Mouse (Mus musculus) ES-Bruce4 (cell line): ENCODE results near the gene Mob4. TPM values are rescaled to one million over a fixed set of nuclear protein-coding genes. Genes with fewer than 3 reads are reported as not detected.
"Not testable (repeated sequence)": the region's sequence is repeated elsewhere in the genome, so short reads cannot be mapped to it uniquely, and the experiment has no call there.

Experiments used
- H3K27ac ChIP-seq: 2 replicates; pipeline ENCODE4 v1.5.1; 2012; ENCODE audit warnings: low read length, inconsistent platforms; ENCODE audit not compliant: insufficient read depth
- H3K27me3 ChIP-seq: 2 replicates; pipeline ENCODE4 v1.6.1; 2012; ENCODE audit warnings: mild to moderate bottlenecking, low read length, inconsistent platforms; ENCODE audit not compliant: control insufficient read depth, poor library complexity, insufficient read depth, severe bottlenecking
- H3K36me3 ChIP-seq: 2 replicates; pipeline ENCODE4 v1.6.1; 2012; ENCODE audit warnings: inconsistent platforms, mild to moderate bottlenecking, low read length, moderate library complexity; ENCODE audit not compliant: control insufficient read depth, poor library complexity, insufficient read depth, severe bottlenecking
- H3K4me1 ChIP-seq: one replicate; pipeline ENCODE4 v1.8.1; 2011; ENCODE audit warnings: low read length; ENCODE audit not compliant: control insufficient read depth, insufficient read depth
- H3K4me3 ChIP-seq: 2 replicates; pipeline ENCODE4 v1.5.1; 2011; ENCODE audit warnings: low read depth, mild to moderate bottlenecking, low read length
- H3K9ac ChIP-seq: 2 replicates; pipeline ENCODE4 v1.6.1; 2012; ENCODE audit warnings: low read depth, mild to moderate bottlenecking, inconsistent platforms; ENCODE audit not compliant: poor library complexity, severe bottlenecking
- H3K9me3 ChIP-seq: replicated peaks from 2 replicates; pipeline ENCODE4 v1.6.1; 2012; ENCODE audit warnings: mild to moderate bottlenecking, low read length, inconsistent platforms; ENCODE audit not compliant: control insufficient read depth, poor library complexity, insufficient read depth, severe bottlenecking
- CTCF ChIP-seq: IDR thresholded peaks from one replicate; pipeline ENCODE4 v1.8.1; 2011; ENCODE audit warnings: low read depth, low read length
- EP300 ChIP-seq: IDR thresholded peaks from 2 replicates; pipeline ENCODE4 v1.6.1; 2011; ENCODE audit warnings: low read depth, low read length; ENCODE audit not compliant: insufficient read depth
- POLR2A ChIP-seq: IDR thresholded peaks from one replicate; pipeline ENCODE4 v1.8.1; 2011; ENCODE audit warnings: low read length; ENCODE audit not compliant: insufficient read depth
- polyA plus RNA-seq: library from polyadenylated mRNA; stranded (reverse); fragments of >200 nt; gene quantifications from 2 replicates; pipeline ENCODE4 v1.2.4, GENCODE M21; 2011; ENCODE audit warnings: low read depth; ENCODE audit not compliant: missing spikeins, insufficient read depth, insufficient read length

The Mob4 gene
- polyA plus RNA-seq, 1 experiment: 83.5 TPM

DNA sequence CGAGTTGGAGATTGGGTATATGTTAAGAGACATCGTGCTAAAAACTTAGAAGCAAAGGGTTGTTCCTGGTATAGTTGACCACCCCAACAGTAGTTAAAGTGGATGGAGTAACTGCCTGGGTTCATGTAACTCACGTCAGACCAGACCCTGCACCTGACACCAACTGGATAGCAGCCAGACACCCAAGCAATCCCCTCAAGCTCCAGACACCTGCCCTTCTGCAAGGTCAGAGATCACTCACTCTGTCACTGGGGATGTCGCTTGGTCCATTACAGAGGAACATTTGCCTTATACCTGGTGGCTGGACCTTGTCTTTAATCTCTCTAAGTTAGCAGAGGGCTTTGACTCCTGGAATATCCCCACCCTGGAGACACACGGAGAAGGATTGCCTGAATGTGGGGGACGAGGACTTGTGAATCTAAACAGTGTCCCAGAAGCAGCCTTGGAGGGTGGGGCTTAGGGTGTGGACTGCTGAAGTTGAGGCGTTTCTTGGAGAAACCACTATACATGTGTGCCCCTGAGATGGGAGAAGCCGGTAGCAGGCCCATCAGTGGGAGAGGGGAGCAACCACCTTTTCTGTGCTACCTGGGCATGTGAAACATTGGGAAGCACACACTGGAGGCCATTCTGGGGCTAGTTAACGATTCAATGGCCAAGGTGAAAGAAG is 24.0 kb upstream of the Mob4 start:
- no peaks in the 10 kb centered on the region for H3K9me3 ChIP-seq
- H3K36me3 ChIP-seq: no peaks in the 10 kb centered on the region
- H3K27ac ChIP-seq: peak overlapping the region; percentile 82
- no peak overlapping the region for H3K9ac ChIP-seq
- H3K4me3 ChIP-seq: no peak overlapping the region
- H3K4me1 ChIP-seq: peaks cover 5% of the 10 kb centered on the region
- H3K27me3 ChIP-seq: no peaks in the 10 kb centered on the region
- TF ChIP-seq CTCF: no peak
- TF ChIP-seq EP300: peak; percentile 84

DNA sequence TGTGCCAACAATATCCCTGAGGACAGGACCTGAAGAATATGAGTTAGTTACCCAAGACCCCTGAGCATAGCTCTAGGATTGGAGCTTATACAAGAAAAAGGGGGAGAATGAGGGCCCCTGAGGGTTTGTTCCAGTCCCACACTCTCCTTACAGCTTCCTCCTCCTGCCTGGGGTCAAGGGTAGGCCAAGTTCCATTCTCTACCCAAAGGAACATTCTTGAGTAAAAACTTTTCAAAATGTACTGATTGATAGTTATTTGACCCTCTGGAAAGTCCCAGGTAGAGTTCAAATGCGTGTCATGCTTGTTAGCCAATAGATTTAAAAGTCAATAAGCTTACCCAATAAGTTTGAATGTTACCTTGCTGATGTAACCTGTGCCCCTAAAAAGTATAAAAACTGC is 23.4 kb upstream of the Mob4 start:
- Histone ChIP-seq H3K4me1 (peaks cover 5% of the 10 kb centered on the region), H3K36me3 (no peaks in the 10 kb centered on the region), H3K9me3 (no peaks in the 10 kb centered on the region), H3K27ac (peak overlapping the region; percentile 82), H3K9ac (peak overlapping the region; percentile 38; the same call in 1 of the 2 replicates), H3K4me3 (no peak overlapping the region), H3K27me3 (no peaks in the 10 kb centered on the region)
- TF ChIP-seq EP300 (0 out of 2 replicates have a peak, but pooled peaks have one; percentile 27), CTCF (no peak), POLR2A (no peak)

DNA sequence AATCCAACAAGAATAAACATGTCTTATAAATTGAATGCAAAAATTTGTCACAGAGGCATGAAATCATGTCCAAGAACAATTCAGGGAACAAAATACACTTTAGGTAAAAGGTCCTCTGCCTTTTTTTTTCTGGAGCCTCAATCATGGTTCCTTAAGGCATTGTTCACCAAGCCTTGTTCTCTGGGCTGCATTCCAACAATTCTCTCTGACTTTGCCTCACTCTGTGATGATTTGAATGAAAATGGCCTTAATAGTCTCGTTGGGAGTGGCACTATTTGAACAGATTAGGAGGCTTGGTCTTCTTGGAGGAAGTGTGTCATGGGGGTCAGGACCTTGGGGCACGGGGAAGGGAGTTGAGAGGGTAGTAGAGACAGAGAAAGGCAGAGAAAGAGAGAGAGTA is 22.6 kb upstream of the Mob4 start:
- Histone ChIP-seq H3K9me3 (no peaks in the 10 kb centered on the region), H3K27ac (peak overlapping the region; percentile 82), H3K4me1 (peaks cover 5% of the 10 kb centered on the region), H3K9ac (peak overlapping the region; percentile 45; the same call in 1 of the 2 replicates), H3K4me3 (no peak overlapping the region), H3K36me3 (no peaks in the 10 kb centered on the region), H3K27me3 (no peaks in the 10 kb centered on the region)
- TF ChIP-seq CTCF (no peak), POLR2A (no peak), EP300 (peak; percentile 88)

DNA sequence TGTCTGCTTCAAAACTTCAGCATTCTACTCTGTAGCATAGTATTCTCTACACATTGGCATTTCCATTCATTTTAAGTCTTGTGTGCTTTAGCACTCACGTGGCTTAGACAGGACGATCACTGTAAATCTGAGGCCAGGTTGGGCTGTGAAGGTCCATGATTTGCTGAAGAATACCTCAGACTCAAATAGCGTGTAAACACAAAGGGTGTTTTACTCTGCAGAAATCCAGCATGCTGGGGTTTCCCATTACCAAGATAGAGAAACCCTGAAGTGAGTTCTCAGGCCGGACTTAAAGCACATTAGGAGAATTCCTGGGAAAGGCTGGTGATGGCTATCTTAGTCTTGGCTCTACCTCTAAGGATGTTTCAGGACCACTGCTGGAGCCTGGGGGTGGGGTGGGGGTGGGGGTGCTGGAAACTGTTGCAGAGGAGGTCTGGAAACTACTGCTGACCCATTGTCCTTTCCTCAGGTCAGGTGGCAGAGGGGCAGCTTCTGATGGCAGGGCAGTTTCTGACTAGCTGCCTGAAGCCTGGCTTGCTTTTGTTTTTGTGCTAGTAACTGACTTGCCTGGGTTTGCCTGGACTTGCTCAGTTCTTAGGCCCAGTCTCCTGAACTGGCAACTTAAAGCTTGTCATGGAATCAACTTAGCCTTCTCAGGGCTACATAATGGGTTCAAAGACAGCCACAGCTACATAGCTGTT is 21.8 kb upstream of the Mob4 start:
- TF ChIP-seq EP300 (peak; percentile 94), POLR2A (no peak)
- Histone ChIP-seq H3K9ac (peak overlapping the region; percentile 45; the same call in 1 of the 2 replicates), H3K4me3 (no peak overlapping the region), H3K4me1 (peaks cover 3% of the 10 kb centered on the region), H3K9me3 (no peaks in the 10 kb centered on the region), H3K27ac (peak overlapping the region; percentile 82), H3K27me3 (no peaks in the 10 kb centered on the region), H3K36me3 (no peaks in the 10 kb centered on the region)

DNA sequence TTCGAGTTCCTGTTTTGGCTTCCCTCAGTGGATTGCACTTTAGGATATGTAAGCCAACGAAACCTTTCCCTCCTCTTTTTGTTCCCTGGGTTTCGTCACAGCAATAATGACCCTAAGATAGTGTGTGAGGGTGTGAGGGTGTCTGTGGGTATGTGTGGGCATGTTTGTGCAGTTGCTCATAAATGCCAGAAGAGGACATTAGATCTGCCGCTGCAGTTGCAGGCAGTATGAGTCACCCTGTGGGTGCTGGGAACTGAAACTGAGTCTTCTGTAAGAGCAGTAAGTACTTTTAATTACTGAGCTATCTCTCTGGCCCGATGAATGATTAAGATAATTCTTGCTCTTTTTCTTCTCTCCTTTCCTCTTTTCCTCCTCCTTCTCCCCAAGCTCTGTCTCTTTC is 8.0 kb upstream of the Mob4 start:
- no peaks in the 10 kb centered on the region for H3K9me3 ChIP-seq
- H3K9ac ChIP-seq: no peak overlapping the region
- no peak overlapping the region for H3K4me3 ChIP-seq
- H3K27me3 ChIP-seq: no peaks in the 10 kb centered on the region
- H3K27ac ChIP-seq: no peak overlapping the region
- no peaks in the 10 kb centered on the region for H3K4me1 ChIP-seq
- H3K36me3 ChIP-seq: no peaks in the 10 kb centered on the region
- TF ChIP-seq EP300: no peak
- no peak for TF ChIP-seq POLR2A
- no peak for TF ChIP-seq CTCF

DNA sequence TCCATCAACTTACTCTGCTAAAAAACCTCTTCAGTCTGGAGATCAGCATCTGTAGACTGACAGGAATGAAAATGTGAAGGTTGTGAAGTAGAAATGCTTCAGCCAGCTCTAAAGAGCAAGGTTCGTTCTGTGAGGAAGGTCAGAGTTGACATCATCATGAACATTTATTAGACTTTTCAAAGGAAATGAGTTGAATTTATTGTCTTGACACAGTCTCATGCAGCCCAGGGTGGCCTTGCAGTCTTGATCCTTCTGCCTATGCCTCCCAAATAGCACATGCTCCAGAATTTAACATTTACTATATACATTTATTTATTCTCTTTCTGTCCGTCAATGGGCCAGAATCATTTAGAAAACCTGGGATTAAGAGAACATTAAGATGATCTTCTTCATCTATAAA is 7.5 kb upstream of the Mob4 start:
- H3K9me3 ChIP-seq: no peaks in the 10 kb centered on the region
- no peak overlapping the region for H3K4me3 ChIP-seq
- no peaks in the 10 kb centered on the region for H3K4me1 ChIP-seq
- no peak overlapping the region for H3K27ac ChIP-seq
- H3K9ac ChIP-seq: no peak overlapping the region
- no peaks in the 10 kb centered on the region for H3K36me3 ChIP-seq
- H3K27me3 ChIP-seq: no peaks in the 10 kb centered on the region
- TF ChIP-seq POLR2A (no peak), EP300 (no peak), CTCF (no peak)

DNA sequence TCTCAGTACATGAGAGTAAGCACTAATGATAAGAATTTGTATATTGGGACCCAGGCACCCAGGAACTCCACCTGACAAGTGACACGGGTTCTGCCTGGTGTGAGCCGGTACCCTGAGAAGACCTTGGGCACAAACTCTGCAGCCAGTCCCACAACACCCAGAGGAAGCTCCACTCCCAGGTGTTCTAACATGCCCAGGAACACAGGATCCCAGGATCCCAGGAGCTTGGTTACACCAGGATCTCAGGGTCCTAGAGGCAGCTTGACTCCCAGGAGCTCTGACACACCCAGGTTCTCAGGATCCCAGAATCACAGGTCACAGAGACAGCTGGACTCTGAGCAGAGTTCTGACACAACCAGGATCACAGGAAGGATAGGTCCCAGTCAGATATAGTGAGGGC is 6.9 kb upstream of the Mob4 start:
- not testable (repeated sequence) for H3K27ac ChIP-seq, H3K4me3 ChIP-seq, H3K9ac ChIP-seq, H3K9me3 ChIP-seq, H3K27me3 ChIP-seq, H3K36me3 ChIP-seq, H3K4me1 ChIP-seq
